Mouse (Mus musculus) thymus, adult 2 months (tissue): ENCODE results near the gene Spata31d1d. TPM values are rescaled to one million over a fixed set of nuclear protein-coding genes. Genes with fewer than 3 reads are reported as not detected.
A peak's percentile ranks its signal among the peaks of the same experiment; 100 is the strongest.

Experiments
- DNase-seq: peaks from one replicate; pipeline ENCODE4 v3.0.0; 2021
- H3K27ac ChIP-seq: fragments of 200-500 bp; 2 replicates; pipeline ENCODE4 v1.5.1; 2012; ENCODE audit warnings: low read length, control low read depth; ENCODE audit not compliant: control insufficient read depth, insufficient read depth
- H3K27me3 ChIP-seq: fragments of 200-500 bp; 2 replicates; pipeline ENCODE4 v1.6.1; 2012; ENCODE audit warnings: mild to moderate bottlenecking, low read length, moderate library complexity, mixed read lengths; ENCODE audit not compliant: control insufficient read depth, insufficient read depth
- H3K36me3 ChIP-seq: fragments of 200-500 bp; 2 replicates; pipeline ENCODE4 v1.6.1; 2012; ENCODE audit warnings: mild to moderate bottlenecking, low read length, moderate library complexity; ENCODE audit not compliant: control insufficient read depth, insufficient read depth
- H3K4me1 ChIP-seq: fragments of 200-500 bp; replicated peaks from 2 replicates; pipeline ENCODE4 v1.6.1; 2012; ENCODE audit warnings: low read length; ENCODE audit not compliant: control insufficient read depth, insufficient read depth
- H3K4me3 ChIP-seq: fragments of 200-500 bp; 2 replicates; pipeline ENCODE4 v1.5.1; 2012; ENCODE audit warnings: mild to moderate bottlenecking, low read length, control low read depth, moderate library complexity; ENCODE audit not compliant: control insufficient read depth, insufficient read depth
- CTCF ChIP-seq: fragments of 200-500 bp; IDR thresholded peaks from 2 replicates; pipeline ENCODE4 v1.5.1; 2012; ENCODE audit warnings: mild to moderate bottlenecking, control low read depth, low read length, moderate library complexity, borderline replicate concordance; ENCODE audit not compliant: control insufficient read depth, poor library complexity, insufficient read depth; ENCODE audit errors: extremely low read depth
- POLR2A ChIP-seq: fragments of 200-500 bp; IDR thresholded peaks from 2 replicates; pipeline ENCODE4 v1.6.1; 2012; ENCODE audit warnings: mild to moderate bottlenecking, low read length, control low read depth, moderate library complexity; ENCODE audit not compliant: control insufficient read depth, poor library complexity, insufficient read depth; ENCODE audit errors: extremely low read depth
- whole genome bisulfite sequencing: fragments of 180-500 bp; shearing (Covaris S2); methylation state at CpG from one replicate; pipeline ENCODE4 v1.1.7; 2018; 5-methylcytosine and 5-hydroxymethylcytosine counted together
- polyA plus RNA-seq: library from polyadenylated mRNA; depleted of rRNA; stranded (reverse); fragments of >200 nt; gene quantifications from 2 replicates; pipeline ENCODE4 v1.2.3, GENCODE M21; 2012

The Spata31d1d gene
- polyA plus RNA-seq, 1 experiment: 0.05 TPM

- WGBS: 29% methylated on average over 7 of the region's 7 CpGs
- no peaks in the 10 kb centered on the region for H3K36me3 ChIP-seq
- no peak overlapping the region for H3K4me3 ChIP-seq
- peak; percentile 10 for DNase-seq
- no peak for TF ChIP-seq CTCF
- TF ChIP-seq POLR2A: no peak
- H3K27ac ChIP-seq: no peak overlapping the region
- no peaks in the 10 kb centered on the region for H3K27me3 ChIP-seq
- peaks cover 4% of the 10 kb centered on the region; the same call in 1 of the 2 replicates for H3K4me1 ChIP-seq
These were observed 35.8 kb downstream of the Spata31d1d start for GRCm38 (mm10) chr13:59695781-59696180.

GRCm38 (mm10) chr13:59694008-59694407, 37.5 kb downstream of the Spata31d1d start, which contains the start of gene 4921517D22Rik:
Gene 4921517D22Rik (minus strand): TSS chr13:59694108.
- Histone ChIP-seq H3K4me3 (no peak within 1 kb of the TSS), H3K27me3 (no peaks in the 10 kb centered on the region), H3K4me1 (peaks cover 4% of the 10 kb centered on the region; the same call in 1 of the 2 replicates), H3K36me3 (no peaks in the 10 kb centered on the region), H3K27ac (no peak within 1 kb of the TSS)
- TF ChIP-seq CTCF: no peak
- TF ChIP-seq POLR2A: no peak
- no peak for DNase-seq
- 95% methylated on average over 3 of the region's 3 CpGs for WGBS

- no peaks in the 10 kb centered on the region for H3K36me3 ChIP-seq
- DNase-seq: no peak
- no peaks in the 10 kb centered on the region for H3K27me3 ChIP-seq
- no peak overlapping the region for H3K4me3 ChIP-seq
- H3K4me1 ChIP-seq: peaks cover 4% of the 10 kb centered on the region; the same call in 1 of the 2 replicates
- 95% methylated on average over 10 of the region's 10 CpGs for WGBS
- TF ChIP-seq POLR2A: no peak
- TF ChIP-seq CTCF: no peak
- no peak overlapping the region for H3K27ac ChIP-seq
These were observed 40.1 kb downstream of the Spata31d1d start for GRCm38 (mm10) chr13:59691478-59691877.

GRCm38 (mm10) chr13:59690576-59690975, 41.0 kb downstream of the Spata31d1d start:
- 93% methylated on average over 7 of the region's 7 CpGs for WGBS
- H3K27me3 ChIP-seq: no peaks in the 10 kb centered on the region
- H3K4me3 ChIP-seq: no peak overlapping the region
- no peak for DNase-seq
- TF ChIP-seq POLR2A: no peak
- no peak for TF ChIP-seq CTCF
- H3K27ac ChIP-seq: no peak overlapping the region
- peaks cover 2% of the 10 kb centered on the region; the same call in 1 of the 2 replicates for H3K4me1 ChIP-seq
- no peaks in the 10 kb centered on the region for H3K36me3 ChIP-seq

GRCm38 (mm10) chr13:59689843-59690242, 41.7 kb downstream of the Spata31d1d start:
- Histone ChIP-seq H3K4me1 (no peaks in the 10 kb centered on the region), H3K4me3 (no peak overlapping the region), H3K27ac (no peak overlapping the region), H3K36me3 (no peaks in the 10 kb centered on the region), H3K27me3 (no peaks in the 10 kb centered on the region)
- no peak for DNase-seq
- no peak for TF ChIP-seq CTCF
- TF ChIP-seq POLR2A: no peak
- WGBS: 93% methylated on average over 3 of the region's 3 CpGs

GRCm38 (mm10) chr13:59689313-59689712, 42.2 kb downstream of the Spata31d1d start:
- TF ChIP-seq POLR2A: no peak
- no peak for TF ChIP-seq CTCF
- 93% methylated on average over 9 of the region's 9 CpGs for WGBS
- Histone ChIP-seq H3K4me1 (no peaks in the 10 kb centered on the region), H3K27me3 (no peaks in the 10 kb centered on the region), H3K27ac (no peak overlapping the region), H3K36me3 (no peaks in the 10 kb centered on the region), H3K4me3 (no peak overlapping the region)
- no peak for DNase-seq

GRCm38 (mm10) chr13:59688338-59688770, 43.2 kb downstream of the Spata31d1d start:
- no peaks in the 10 kb centered on the region for H3K36me3 ChIP-seq
- H3K4me3 ChIP-seq: no peak overlapping the region
- no peak for DNase-seq
- no peaks in the 10 kb centered on the region for H3K27me3 ChIP-seq
- H3K4me1 ChIP-seq: no peaks in the 10 kb centered on the region
- TF ChIP-seq POLR2A: no peak
- no peak for TF ChIP-seq CTCF
- no peak overlapping the region for H3K27ac ChIP-seq
- 87% methylated on average over 13 of the region's 13 CpGs for WGBS
